Mouse (Mus musculus): Measurements from ENCODE around the gene Erp29. TPM values are rescaled to one million over a fixed set of nuclear protein-coding genes. Genes with fewer than 3 reads are reported as not detected.
A peak's percentile ranks its signal among the peaks of the same experiment; 100 is the strongest.

Erp29 gene
- polyA plus RNA-seq, 1 experiment from 2014 or later, result 158 TPM

DNA sequence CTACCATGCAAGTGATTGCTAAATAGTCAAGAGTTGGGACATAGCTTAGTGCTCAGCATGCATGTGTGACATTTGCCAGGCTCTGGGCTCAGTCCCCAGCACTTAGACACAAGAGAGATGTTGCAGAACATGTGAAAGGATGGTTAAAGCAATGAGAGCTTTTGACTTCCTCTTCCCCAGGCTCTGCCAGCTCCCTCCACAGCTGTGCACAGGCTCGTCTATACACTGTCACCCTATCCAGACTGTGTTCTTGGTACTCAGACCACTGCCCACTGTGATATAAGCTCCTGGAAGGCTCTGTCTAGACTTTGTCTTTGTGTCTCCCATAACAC lies 9.8 kb upstream of the Erp29 start:
- H3K27ac ChIP-seq, result no peak overlapping the region
- H3K4me1 ChIP-seq, result no peaks in the 10 kb centered on the region
- ATAC-seq (ENCODE audit: low FRiP score, low read depth), result no peak
- no peak overlapping the region for H3K4me2 ChIP-seq (replicated peaks)
- H3K9ac ChIP-seq, result no peak overlapping the region
- no peaks in the 10 kb centered on the region for H3K9me3 ChIP-seq
- H3K4me3 ChIP-seq, result no peak overlapping the region
- no peaks in the 10 kb centered on the region for H3K36me3 ChIP-seq
- no peaks in the 10 kb centered on the region for H3K27me3 ChIP-seq
- 33% methylated on average over 1 of the region's 1 CpGs for WGBS

GRCm38 (mm10) chr5:121461339-121462170 lies 9.2 kb upstream of the Erp29 start:
- Histone ChIP-seq H3K27me3 (no peaks in the 10 kb centered on the region), H3K9me3 (no peaks in the 10 kb centered on the region), H3K9ac (no peak overlapping the region), H3K27ac (no peak overlapping the region), H3K4me2 (replicated peaks) (no peak overlapping the region), H3K4me1 (no peaks in the 10 kb centered on the region), H3K36me3 (no peaks in the 10 kb centered on the region), H3K4me3 (no peak overlapping the region)
- WGBS, result 72% methylated on average over 4 of the region's 4 CpGs
- ATAC-seq (ENCODE audit: low FRiP score, low read depth), result no peak

- Histone ChIP-seq H3K9ac (no peak overlapping the region), H3K4me2 (replicated peaks) (no peak overlapping the region), H3K4me1 (peaks cover 25% of the 10 kb centered on the region), H3K27me3 (no peaks in the 10 kb centered on the region), H3K4me3 (no peak overlapping the region), H3K27ac (no peak overlapping the region), H3K9me3 (no peaks in the 10 kb centered on the region), H3K36me3 (no peaks in the 10 kb centered on the region)
- WGBS, result 71% methylated on average over 9 of the region's 9 CpGs
- no peak for ATAC-seq (ENCODE audit: low FRiP score, low read depth)
Measured at GRCm38 (mm10) chr5:121455510-121456265, 3.4 kb upstream of the Erp29 start.

DNA sequence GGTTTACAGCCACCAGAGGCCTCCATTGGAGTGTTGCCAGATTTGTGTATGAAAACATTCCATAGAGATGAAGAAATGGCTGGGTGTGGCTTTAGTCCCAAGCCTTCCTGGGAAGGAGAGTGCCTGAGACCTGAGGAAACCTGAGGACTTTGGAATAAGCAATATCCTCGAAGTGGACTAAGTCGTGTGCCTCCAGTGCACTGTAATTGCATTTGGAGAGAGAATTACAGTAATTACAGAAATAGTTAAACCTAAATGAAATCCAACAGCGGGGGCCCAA lies 2.1 kb upstream of the Erp29 start:
- 76% methylated on average over 3 of the region's 3 CpGs for WGBS

GRCm38 (mm10) chr5:121453743-121454502 lies 1.6 kb upstream of the Erp29 start:
- peak overlapping the region; percentile 31; the same call in 1 of the 2 replicates for H3K9ac ChIP-seq
- 0 out of 2 replicates have a peak overlapping the region, but pooled peaks have one; percentile 44 for H3K27ac ChIP-seq
- no peaks in the 10 kb centered on the region for H3K9me3 ChIP-seq
- no peak overlapping the region for H3K4me3 ChIP-seq
- WGBS, result 86% methylated on average over 13 of the region's 13 CpGs
- ATAC-seq (ENCODE audit: low FRiP score, low read depth), result no peak
- H3K36me3 ChIP-seq, result peaks cover 12% of the 10 kb centered on the region
- peaks cover 28% of the 10 kb centered on the region for H3K4me1 ChIP-seq
- peak overlapping the region; percentile 82 for H3K4me2 ChIP-seq (replicated peaks)
- H3K27me3 ChIP-seq, result no peaks in the 10 kb centered on the region

More for the DNA sequence above, 2.1 kb upstream of the Erp29 start:
- H3K27ac ChIP-seq, result 0 out of 2 replicates have a peak overlapping the region, but pooled peaks have one; percentile 44
- no peaks in the 10 kb centered on the region for H3K27me3 ChIP-seq
- peaks cover 7% of the 10 kb centered on the region for H3K36me3 ChIP-seq
- H3K9me3 ChIP-seq, result no peaks in the 10 kb centered on the region
- 0 out of 2 replicates have a peak overlapping the region, but pooled peaks have one; percentile 3 for H3K4me2 ChIP-seq (replicated peaks)
- H3K4me1 ChIP-seq, result peaks cover 28% of the 10 kb centered on the region
- no peak for ATAC-seq (ENCODE audit: low FRiP score, low read depth)
- H3K4me3 ChIP-seq, result no peak overlapping the region
- H3K9ac ChIP-seq, result peak overlapping the region; percentile 25; the same call in 1 of the 2 replicates

DNA sequence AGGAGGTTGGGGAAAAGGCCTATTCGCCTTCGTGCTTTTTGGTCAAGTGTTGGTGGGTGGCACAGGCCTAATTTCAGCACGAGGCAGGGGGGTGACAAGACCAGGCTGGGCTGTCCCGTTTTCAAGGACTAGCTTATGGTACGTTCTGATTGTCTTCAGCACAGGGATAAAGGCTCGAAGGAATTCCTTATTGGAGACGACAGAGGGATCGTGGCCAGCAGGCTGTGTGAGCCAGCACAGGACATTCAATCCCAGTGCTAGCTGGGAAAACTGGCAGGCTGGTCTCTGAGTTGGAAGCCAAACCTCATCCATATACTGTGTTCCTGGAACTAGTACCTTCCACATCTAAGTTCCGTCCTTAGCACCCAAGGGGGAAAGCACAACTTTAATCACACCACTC lies 600 bp upstream of the Erp29 start:
- Histone ChIP-seq H3K4me2 (replicated peaks) (peak overlapping the region; percentile 82), H3K27me3 (no peaks in the 10 kb centered on the region), H3K27ac (peak overlapping the region; percentile 92), H3K36me3 (peaks cover 22% of the 10 kb centered on the region), H3K9me3 (no peaks in the 10 kb centered on the region), H3K9ac (peak overlapping the region; percentile 97), H3K4me3 (peak overlapping the region; percentile 95), H3K4me1 (peaks cover 28% of the 10 kb centered on the region)
- 7% methylated on average over 9 of the region's 9 CpGs for WGBS
- ATAC-seq (ENCODE audit: low FRiP score, low read depth), result no peak

GRCm38 (mm10) chr5:121451644-121452025 lies 671 bp downstream of the Erp29 start, which contains the start of gene Tmem116:
Gene Tmem116, plus strand, starts transcription at chr5:121451893.
- H3K27me3 ChIP-seq, result no peaks in the 10 kb centered on the region
- H3K27ac ChIP-seq, result peak within 1 kb of the TSS; percentile 93
- ATAC-seq (ENCODE audit: low FRiP score, low read depth), result no peak
- peaks cover 34% of the 10 kb centered on the region for H3K36me3 ChIP-seq
- H3K9me3 ChIP-seq, result no peaks in the 10 kb centered on the region
- peaks cover 28% of the 10 kb centered on the region for H3K4me1 ChIP-seq
- H3K9ac ChIP-seq, result peak within 1 kb of the TSS; percentile 97
- WGBS, result under 1% methylated on average over 17 of the region's 17 CpGs
- H3K4me2 ChIP-seq (replicated peaks), result peak within 1 kb of the TSS; percentile 91
- H3K4me3 ChIP-seq, result peak within 1 kb of the TSS; percentile 95

DNA sequence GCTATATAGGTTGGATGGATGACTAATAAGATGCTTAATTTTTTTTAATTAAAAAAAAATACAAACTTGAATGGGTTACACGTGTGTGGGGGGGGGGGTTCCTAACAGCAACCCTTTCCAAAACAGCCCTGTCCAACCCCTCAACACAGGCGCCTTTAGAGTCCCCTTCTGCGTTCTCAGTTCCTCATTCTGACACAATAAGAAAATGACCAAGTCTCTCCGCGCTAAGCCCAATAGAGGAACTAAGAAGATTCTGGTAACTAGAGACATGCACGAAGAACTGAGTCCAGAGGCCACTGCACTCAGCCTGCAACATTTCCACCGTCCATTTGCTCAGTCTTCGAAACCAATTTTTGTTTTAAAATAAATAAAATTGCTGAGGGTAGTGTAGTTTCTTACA lies 1.1 kb downstream of the Erp29 start:
- no peak for ATAC-seq (ENCODE audit: low FRiP score, low read depth)
- Histone ChIP-seq H3K9me3 (no peaks in the 10 kb centered on the region), H3K9ac (peak overlapping the region; percentile 97), H3K36me3 (peaks cover 38% of the 10 kb centered on the region), H3K27ac (peak overlapping the region; percentile 93), H3K4me3 (peak overlapping the region; percentile 95), H3K4me2 (replicated peaks) (peak overlapping the region; percentile 91), H3K27me3 (no peaks in the 10 kb centered on the region), H3K4me1 (peaks cover 28% of the 10 kb centered on the region)
- 33% methylated on average over 8 of the region's 8 CpGs for WGBS

DNA sequence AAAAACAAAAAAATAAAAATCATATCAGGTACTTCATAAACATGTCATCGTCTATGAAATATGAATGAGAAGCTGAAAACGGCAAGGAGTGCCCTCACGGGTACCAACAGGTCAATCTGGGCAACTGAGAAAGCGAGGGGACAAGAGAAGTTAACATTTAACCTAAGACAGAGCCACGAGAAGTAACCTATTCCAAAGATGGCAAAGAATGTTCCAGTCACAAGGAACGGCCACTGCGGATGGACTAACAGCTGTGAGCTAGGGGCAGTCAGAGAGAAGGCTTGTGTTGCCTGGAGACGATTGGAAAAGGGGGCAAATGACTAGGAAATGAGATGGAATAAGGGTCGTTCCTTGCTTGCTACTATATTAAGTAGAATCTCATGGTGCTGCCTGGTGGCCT lies 1.8 kb downstream of the Erp29 start:
- 86% methylated on average over 9 of the region's 9 CpGs for WGBS
- peak overlapping the region; percentile 6; the same call in 1 of the 2 replicates for H3K9ac ChIP-seq
- H3K4me2 ChIP-seq (replicated peaks), result peak overlapping the region; percentile 91; the same call in 1 of the 2 replicates
- ATAC-seq (ENCODE audit: low FRiP score, low read depth), result no peak
- H3K27me3 ChIP-seq, result no peaks in the 10 kb centered on the region
- no peak overlapping the region; the same call in 1 of the 2 replicates for H3K4me3 ChIP-seq
- H3K36me3 ChIP-seq, result peaks cover 46% of the 10 kb centered on the region
- H3K27ac ChIP-seq, result no peak overlapping the region
- H3K9me3 ChIP-seq, result no peaks in the 10 kb centered on the region
- H3K4me1 ChIP-seq, result peaks cover 28% of the 10 kb centered on the region

DNA sequence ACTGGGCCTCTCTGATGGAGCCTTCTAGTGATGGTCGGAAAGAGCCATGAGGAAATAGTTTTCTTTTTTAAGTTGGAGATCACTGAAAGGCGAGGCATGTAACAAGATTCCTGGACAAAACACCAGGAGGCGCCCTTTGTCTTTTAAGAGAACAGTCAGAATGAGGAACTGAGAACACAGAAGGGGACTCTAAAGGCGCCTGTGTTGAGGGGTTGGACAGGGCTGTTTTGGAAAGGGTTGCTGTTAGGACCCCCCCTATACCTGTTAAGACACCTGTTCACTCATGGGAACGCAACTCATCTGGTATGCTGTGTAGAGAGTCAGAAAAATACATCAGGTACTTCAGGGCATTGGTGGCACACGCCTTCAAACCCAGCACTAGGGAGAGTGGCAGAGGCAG lies 2.3 kb downstream of the Erp29 start:
- ATAC-seq (ENCODE audit: low FRiP score, low read depth), result no peak
- H3K4me2 ChIP-seq (replicated peaks), result no peak overlapping the region
- H3K9me3 ChIP-seq, result no peaks in the 10 kb centered on the region
- no peak overlapping the region for H3K27ac ChIP-seq
- H3K9ac ChIP-seq, result no peak overlapping the region
- no peak overlapping the region for H3K4me3 ChIP-seq
- peaks cover 51% of the 10 kb centered on the region for H3K36me3 ChIP-seq
- 71% methylated on average over 6 of the region's 6 CpGs for WGBS
- no peaks in the 10 kb centered on the region for H3K27me3 ChIP-seq
- peaks cover 28% of the 10 kb centered on the region for H3K4me1 ChIP-seq

DNA sequence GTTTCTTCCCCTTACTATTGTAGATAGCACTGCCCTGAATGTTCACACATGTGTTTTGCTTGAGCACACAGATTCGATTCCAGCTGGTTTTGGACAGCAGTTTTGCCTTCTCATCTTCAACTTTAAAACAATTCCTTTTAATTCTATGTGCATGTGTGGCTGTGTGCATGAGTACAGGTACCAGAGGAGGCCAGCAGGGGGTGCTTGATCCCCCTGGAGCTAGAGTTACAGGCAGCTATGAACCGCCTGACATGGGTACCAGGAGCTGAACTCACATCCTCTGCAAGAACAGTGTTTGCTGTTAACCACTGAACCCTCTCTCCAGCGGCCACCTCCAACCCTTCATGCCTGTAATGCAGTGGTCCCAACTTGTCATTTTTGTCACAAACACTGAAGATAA lies 3.9 kb downstream of the Erp29 start:
- Histone ChIP-seq H3K9me3 (no peaks in the 10 kb centered on the region), H3K27ac (no peak overlapping the region), H3K36me3 (peaks cover 66% of the 10 kb centered on the region), H3K27me3 (no peaks in the 10 kb centered on the region), H3K4me3 (no peak overlapping the region), H3K4me1 (peaks cover 18% of the 10 kb centered on the region), H3K4me2 (replicated peaks) (no peak overlapping the region), H3K9ac (no peak overlapping the region)
- no peak for ATAC-seq (ENCODE audit: low FRiP score, low read depth)
- 93% methylated on average over 3 of the region's 3 CpGs for WGBS

DNA sequence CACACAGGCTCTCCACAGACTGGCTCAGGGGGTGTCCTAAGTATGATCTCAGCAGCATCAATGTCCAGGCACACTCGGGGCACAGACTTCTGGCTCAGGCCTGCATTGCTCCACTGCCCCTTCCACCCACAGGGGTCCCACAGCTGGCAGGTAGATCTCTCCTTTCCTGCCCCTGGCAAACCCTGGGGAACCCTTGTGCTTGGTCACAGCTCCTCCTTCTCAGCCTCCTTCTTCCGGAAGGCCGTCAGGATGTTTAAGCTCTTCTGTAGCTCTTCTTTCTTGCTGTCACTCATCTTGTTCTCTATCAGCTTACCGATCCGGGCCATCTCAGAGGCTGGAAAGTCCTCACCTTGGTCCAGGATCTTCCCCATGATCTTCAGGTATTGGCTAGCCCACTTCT lies 7.4 kb downstream of the Erp29 start:
- no peaks in the 10 kb centered on the region for H3K9me3 ChIP-seq
- H3K4me1 ChIP-seq, result no peaks in the 10 kb centered on the region; the same call in 1 of the 2 replicates
- no peak overlapping the region for H3K4me3 ChIP-seq
- no peak overlapping the region for H3K9ac ChIP-seq
- no peak overlapping the region for H3K27ac ChIP-seq
- H3K36me3 ChIP-seq, result peaks cover 90% of the 10 kb centered on the region
- WGBS, result 91% methylated on average over 5 of the region's 5 CpGs
- no peak overlapping the region for H3K4me2 ChIP-seq (replicated peaks)
- ATAC-seq (ENCODE audit: low FRiP score, low read depth), result no peak
- no peaks in the 10 kb centered on the region for H3K27me3 ChIP-seq

Measured in limb, embryonic 13.5 days (tissue).